Mouse (Mus musculus): Measurements from ENCODE around the gene Cacng5. TPM values are rescaled to one million over a fixed set of nuclear protein-coding genes. Genes with fewer than 3 reads are reported as not detected.
A peak's percentile ranks its signal among the peaks of the same experiment; 100 is the strongest.

Gene Cacng5
- total RNA-seq, 2 experiments from 2014 or later = 11.5 to 15.2 TPM

GRCm38 (mm10) chr11:107929712-107930111 lies 14.9 kb upstream of the Cacng5 start:
- H3K27ac ChIP-seq = no peak overlapping the region
- no peak for TF ChIP-seq CTCF (IDR thresholded peaks at IDR 0.05)
- intact Hi-C loops (cut with DNase I) = no loop called here
- no peak overlapping the region for H3K4me3 ChIP-seq
- DNase-seq (ENCODE audit: extremely low spot score in 1 of 2, low spot score in 2 of 2) = peak in 1 of 2 experiments; percentile 46

- no peak overlapping the region for H3K27ac ChIP-seq
- DNase-seq (ENCODE audit: extremely low spot score in 1 of 2, low spot score in 2 of 2) = no peak
- intact Hi-C loops (cut with DNase I) = no loop called here
Measured at GRCm38 (mm10) chr11:107919852-107920508, 5.1 kb upstream of the Cacng5 start.

GRCm38 (mm10) chr11:107917721-107918235 lies 2.9 kb upstream of the Cacng5 start:
- no peak overlapping the region for H3K4me3 ChIP-seq
- no peak for TF ChIP-seq CTCF (IDR thresholded peaks at IDR 0.05)
- DNase-seq (ENCODE audit: extremely low spot score in 1 of 2, low spot score in 2 of 2) = no peak
- H3K27ac ChIP-seq = no peak overlapping the region
- intact Hi-C loops (cut with DNase I) = no loop called here

More at GRCm38 (mm10) chr11:107919852-107920508, 5.1 kb upstream of the Cacng5 start:
- no peak overlapping the region for H3K4me3 ChIP-seq
- no peak for TF ChIP-seq CTCF (IDR thresholded peaks at IDR 0.05)

- DNase-seq (ENCODE audit: extremely low spot score in 1 of 2, low spot score in 2 of 2) = no peak
- no peak overlapping the region for H3K4me3 ChIP-seq
- H3K27ac ChIP-seq = no peak overlapping the region
- TF ChIP-seq CTCF (IDR thresholded peaks at IDR 0.05) = peak; percentile 49
- intact Hi-C loops (cut with DNase I) = no loop called here
Measured at GRCm38 (mm10) chr11:107913317-107913716, 1.5 kb downstream of the Cacng5 start.

GRCm38 (mm10) chr11:107905364-107905763 lies 9.5 kb downstream of the Cacng5 start:
- no peak for DNase-seq (ENCODE audit: extremely low spot score in 1 of 2, low spot score in 2 of 2)
- no peak overlapping the region for H3K4me3 ChIP-seq
- intact Hi-C loops (cut with DNase I) = no loop called here
- TF ChIP-seq CTCF (IDR thresholded peaks at IDR 0.05) = no peak
- no peak overlapping the region for H3K27ac ChIP-seq

- no peak for DNase-seq (ENCODE audit: extremely low spot score in 1 of 2, low spot score in 2 of 2)
- intact Hi-C loops (cut with DNase I) = no loop called here
- Histone ChIP-seq H3K4me3 (no peak overlapping the region), H3K27ac (no peak overlapping the region)
- no peak for TF ChIP-seq CTCF (IDR thresholded peaks at IDR 0.05)
Measured at GRCm38 (mm10) chr11:107903966-107904605, 10.8 kb downstream of the Cacng5 start.

GRCm38 (mm10) chr11:107900470-107900869 lies 14.4 kb downstream of the Cacng5 start:
- Histone ChIP-seq H3K4me3 (no peak overlapping the region), H3K27ac (no peak overlapping the region)
- intact Hi-C loops (cut with DNase I) = no loop called here
- peak; percentile 24 for TF ChIP-seq CTCF (IDR thresholded peaks at IDR 0.05)
- no peak for DNase-seq (ENCODE audit: extremely low spot score in 1 of 2, low spot score in 2 of 2)

- intact Hi-C loops (cut with DNase I) = no loop called here
- H3K27ac ChIP-seq = no peak overlapping the region
- TF ChIP-seq CTCF (IDR thresholded peaks at IDR 0.05) = no peak
Measured at GRCm38 (mm10) chr11:107898698-107899097, 16.2 kb downstream of the Cacng5 start.

GRCm38 (mm10) chr11:107895635-107896034 lies 19.2 kb downstream of the Cacng5 start:
- intact Hi-C loops (cut with DNase I) = no loop called here
- no peak overlapping the region for H3K4me3 ChIP-seq
- H3K27ac ChIP-seq = no peak overlapping the region
- no peak for TF ChIP-seq CTCF (IDR thresholded peaks at IDR 0.05)
- DNase-seq (ENCODE audit: extremely low spot score in 1 of 2, low spot score in 2 of 2) = no peak

More at GRCm38 (mm10) chr11:107898698-107899097, 16.2 kb downstream of the Cacng5 start:
- DNase-seq (ENCODE audit: extremely low spot score in 1 of 2, low spot score in 2 of 2) = no peak
- no peak overlapping the region for H3K4me3 ChIP-seq

- peak; percentile 12 for TF ChIP-seq CTCF (IDR thresholded peaks at IDR 0.05)
- DNase-seq (ENCODE audit: extremely low spot score in 1 of 2, low spot score in 2 of 2) = no peak
- intact Hi-C loops (cut with DNase I) = no loop called here
- Histone ChIP-seq H3K4me3 (no peak overlapping the region), H3K27ac (no peak overlapping the region)
Measured at GRCm38 (mm10) chr11:107891377-107891776, 23.5 kb downstream of the Cacng5 start.

- no peak for DNase-seq (ENCODE audit: extremely low spot score in 1 of 2, low spot score in 2 of 2)
- Histone ChIP-seq H3K27ac (no peak overlapping the region), H3K4me3 (no peak overlapping the region)
- no peak for TF ChIP-seq CTCF (IDR thresholded peaks at IDR 0.05)
- intact Hi-C loops (cut with DNase I) = no loop called here
Measured at GRCm38 (mm10) chr11:107887342-107887741, 27.5 kb downstream of the Cacng5 start.

- H3K27ac ChIP-seq = no peak overlapping the region
- no peak for DNase-seq (ENCODE audit: extremely low spot score in 1 of 2, low spot score in 2 of 2)
- no peak for TF ChIP-seq CTCF (IDR thresholded peaks at IDR 0.05)
- no peak overlapping the region for H3K4me3 ChIP-seq
- intact Hi-C loops (cut with DNase I) = no loop called here
Measured at GRCm38 (mm10) chr11:107876840-107877239, 38.0 kb downstream of the Cacng5 start.
